In the genomic region with DNA sequence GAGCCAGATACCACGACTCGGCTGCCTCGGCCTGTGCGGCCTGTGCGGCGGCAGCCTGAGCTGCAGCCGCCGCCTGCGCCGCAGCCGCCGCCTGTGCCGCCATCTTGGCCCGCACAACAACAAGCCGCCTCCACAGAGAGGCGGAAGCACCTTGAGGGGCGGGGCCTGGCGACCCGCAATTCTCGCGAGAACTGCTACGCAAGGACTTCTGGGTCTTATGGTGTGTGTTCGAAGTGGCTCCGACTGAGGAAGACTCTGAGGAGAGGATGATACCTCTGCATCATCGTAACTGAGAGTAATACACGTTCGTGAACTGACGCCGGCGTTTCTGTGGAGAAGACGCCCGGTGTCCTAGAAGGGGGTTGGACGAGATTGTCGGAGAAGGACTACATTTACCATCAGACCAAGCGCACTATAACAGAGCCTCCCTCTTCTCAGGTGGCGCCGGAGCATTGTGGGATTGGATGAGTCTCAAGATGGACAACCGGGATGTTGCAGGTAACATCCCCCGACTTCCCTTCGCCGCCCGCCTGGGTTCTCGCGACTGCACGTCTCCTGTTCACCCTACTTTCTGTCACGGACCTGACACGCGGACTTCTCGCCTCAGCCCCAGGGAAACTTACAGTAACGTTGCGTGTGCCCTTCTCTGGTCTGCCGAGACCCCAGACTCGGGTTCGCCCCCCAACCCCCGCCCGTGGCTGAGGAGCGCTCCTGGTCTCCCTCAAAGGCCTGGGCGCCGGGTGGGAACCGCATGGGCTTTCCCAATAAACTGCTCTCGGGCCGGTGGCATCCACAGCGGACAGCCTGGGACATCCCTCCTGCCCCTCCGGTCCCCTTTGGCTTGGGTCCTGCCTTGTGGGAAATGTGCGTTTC, we compare ENCODE assay signal across 1 mouse cellular context.
TF ChIP-seq lines count a peak whose summit lies in the region.

A gene (minus strand): TSS at position 152 of the 873 bp plus-strand sequence.
A gene (plus strand): TSS at position 231 of the 873 bp plus-strand sequence.

TF ChIP-seq in MEL, 35 proteins besides CTCF, POLR2A, EP300 and RAD21 (continued from another document):
- TF ChIP-seq MXI1 (IDR thresholded peaks at IDR 0.05; ENCODE audit: low read depth, low read length) (peak; percentile 62), TBP (IDR thresholded peaks at IDR 0.05; ENCODE audit: low read depth, low read length) (peak; percentile 89), CHD2 (IDR thresholded peaks at IDR 0.05; ENCODE audit: low read length) (peak; percentile 99), HCFC1 (IDR thresholded peaks at IDR 0.05; ENCODE audit: low read depth, low read length) (peak; percentile 94), MAX (IDR thresholded peaks at IDR 0.05; ENCODE audit: low read length) (peak; percentile 33; the same call in 1 of the 2 replicates)
